Mouse (Mus musculus) central nervous system, embryonic 18 days (tissue): Measurements from ENCODE around the gene Ltbp1. TPM values are rescaled to one million over a fixed set of nuclear protein-coding genes. Genes with fewer than 3 reads are reported as not detected.

ENCODE experiments used
- polyA plus RNA-seq: library from polyadenylated mRNA; depleted of rRNA; stranded (reverse); fragments of >200 nt; gene quantifications from 2 replicates; pipeline ENCODE4 v1.2.3, GENCODE M21; 2012; rRNA removed

Ltbp1 gene
- 2.0 and 2.6 TPM in 2 replicates for polyA plus RNA-seq

GRCm38 (mm10) chr17:75005281-75005684 lies at the start of gene Ltbp1:
Ltbp1 (plus strand) TSS chr17:75005568.

GRCm38 (mm10) chr17:75435599-75435998 lies 430.2 kb downstream of the Ltbp1 start, which contains the start of gene Rasgrp3:
Rasgrp3 (plus strand) TSS chr17:75435896.

